31 mouse cellular contexts compared by ENCODE assay signal in genomic region chr5:53670321-53670938, GRCm38 (mm10). TPM values are rescaled to one million over a fixed set of nuclear protein-coding genes. Genes with fewer than 3 reads are reported as not detected.
DNase-seq lines count a peak whose midpoint lies in the region; ATAC-seq and TF ChIP-seq lines count a peak whose summit lies in the region.
"Had no signal": no experiment of that assay in that cellular context is flagged by ENCODE, and none has a peak within 500 bp of the region (broad histone marks: within the 10 kb centered on the region; RNA-seq: fewer than 3 reads in every experiment).

No protein-coding gene starts in this region.

- H3K9me3 ChIP-seq in heart, embryonic 12.5 days (replicated peaks), result no peaks in the 10 kb centered on the region
- H3K9me3 ChIP-seq in stomach, postnatal 0 days (ENCODE audit: control insufficient read depth, low read length), result no peaks in the 10 kb centered on the region
- H3K9me3 ChIP-seq: embryonic facial prominence, embryonic 10.5 days; embryonic facial prominence, embryonic 15.5 days; forebrain, embryonic 12.5 days; heart, embryonic 15.5 days; hindbrain, embryonic 12.5 days had no signal

- no peak for ATAC-seq in heart, embryonic 12.5 days (ENCODE audit: insufficient number of reproducible peaks, low FRiP score)
- ATAC-seq in stomach, postnatal 0 days (ENCODE audit: low FRiP score, low TSS enrichment), result peak; percentile 29; the same call in 1 of the 2 replicates
- ATAC-seq: forebrain, postnatal 0 days; hindbrain, postnatal 0 days; intestine, embryonic 16.5 days had no signal

- no peak overlapping the region for H3K4me2 ChIP-seq in heart, embryonic 12.5 days
- no peak overlapping the region for H3K4me2 ChIP-seq in stomach, postnatal 0 days (replicated peaks; ENCODE audit: low read depth)
- H3K4me2 ChIP-seq: embryonic facial prominence, embryonic 15.5 days; forebrain, embryonic 12.5 days; heart, embryonic 15.5 days; hindbrain, embryonic 12.5 days had no signal

- H3K4me3 ChIP-seq in heart, embryonic 12.5 days, result no peak overlapping the region
- H3K4me3 ChIP-seq in stomach, postnatal 0 days (ENCODE audit: low read depth, low read length), result no peak overlapping the region
- H3K4me3 ChIP-seq: embryonic facial prominence, embryonic 10.5 days; embryonic facial prominence, embryonic 15.5 days; forebrain, embryonic 12.5 days; heart, embryonic 15.5 days; hindbrain, embryonic 12.5 days had no signal

- no peaks in the 10 kb centered on the region; the same call in 1 of the 2 replicates for H3K27me3 ChIP-seq in heart, embryonic 12.5 days (replicated peaks)
- H3K27me3 ChIP-seq in stomach, postnatal 0 days (ENCODE audit: control insufficient read depth, insufficient read depth, low read length), result no peaks in the 10 kb centered on the region
- H3K27me3 ChIP-seq: embryonic facial prominence, embryonic 15.5 days; forebrain, embryonic 12.5 days; heart, embryonic 15.5 days; hindbrain, embryonic 12.5 days had no signal

- no peak overlapping the region for H3K9ac ChIP-seq in heart, embryonic 12.5 days
- H3K9ac ChIP-seq in stomach, postnatal 0 days (ENCODE audit: low read length), result no peak overlapping the region
- H3K9ac ChIP-seq: embryonic facial prominence, embryonic 15.5 days; forebrain, embryonic 12.5 days; forebrain, postnatal 0 days; heart, embryonic 15.5 days; hindbrain, embryonic 12.5 days; liver, embryonic 14.5 days had no signal

- TF ChIP-seq EP300 in stomach, postnatal 0 days (optimal IDR thresholded peaks at IDR 0.05), result no peak

- 79% methylated on average over 10 of the region's 10 CpGs for WGBS in heart, embryonic 12.5 days
- WGBS in stomach, postnatal 0 days, result 73% methylated on average over 10 of the region's 10 CpGs

- no peak overlapping the region for H3K27ac ChIP-seq in heart, embryonic 12.5 days (ENCODE audit: poor library complexity, severe bottlenecking)
- H3K27ac ChIP-seq in stomach, postnatal 0 days (replicated peaks), result no peak overlapping the region
- H3K27ac ChIP-seq: embryonic facial prominence, embryonic 10.5 days; embryonic facial prominence, embryonic 15.5 days; forebrain, embryonic 12.5 days; heart, embryonic 15.5 days; hindbrain, embryonic 12.5 days; hindbrain, postnatal 0 days; kidney, postnatal 0 days; liver, embryonic 14.5 days had no signal

- TF ChIP-seq CTCF in stomach, postnatal 0 days (IDR thresholded peaks at IDR 0.05; ENCODE audit: low read depth), result no peak

- no peaks in the 10 kb centered on the region for H3K36me3 ChIP-seq in heart, embryonic 12.5 days
- H3K36me3 ChIP-seq in stomach, postnatal 0 days (ENCODE audit: control insufficient read depth, insufficient read depth, low read length), result no peaks in the 10 kb centered on the region
- H3K36me3 ChIP-seq: embryonic facial prominence, embryonic 10.5 days; embryonic facial prominence, embryonic 15.5 days; forebrain, embryonic 12.5 days; heart, embryonic 15.5 days; hindbrain, embryonic 12.5 days had no signal

- intact Hi-C loops in heart, postnatal 25 days (cut with DNase I), result loop anchor here (2.0 to 5.0 kb wide), 2 partner anchors 73 to 344 kb away; no protein-coding TSS in a partner anchor

- H3K4me1 ChIP-seq in heart, embryonic 12.5 days (replicated peaks), result peaks cover 6% of the 10 kb centered on the region
- H3K4me1 ChIP-seq in stomach, postnatal 0 days (replicated peaks; ENCODE audit: control insufficient read depth, insufficient read depth), result no peaks in the 10 kb centered on the region
- H3K4me1 ChIP-seq: embryonic facial prominence, embryonic 10.5 days; embryonic facial prominence, embryonic 15.5 days; forebrain, embryonic 12.5 days; hindbrain, embryonic 12.5 days had no signal

- DNase-seq in heart, adult 11 months, result peak; percentile 84
- peak; percentile 78 for DNase-seq in R1 (ENCODE audit: low read depth, low spot score)
- DNase-seq in lung, postnatal 10 days, result peak; percentile 11
- DNase-seq in stomach, postnatal 0 days (ENCODE audit: low spot score), result no peak
- no peak for DNase-seq in heart, postnatal 25 days (ENCODE audit: low spot score)
- DNase-seq in frontal cortex, postnatal 14 days (ENCODE audit: low spot score in 2 of 2), result no peak
- no peak for DNase-seq in cerebellum, postnatal 25 days
- DNase-seq: adrenal gland, postnatal 25 days; cerebellum, adult 11-12 months; cerebellum, postnatal 10 days; forebrain, postnatal 0 days; gastrocnemius, postnatal 10 days; heart, postnatal 36 days; kidney, adult 8-10 months; kidney, postnatal 4 days; layer of hippocampus, adult 9-11 months; liver; midbrain, embryonic 14.5 days; thymus, postnatal 25 days had no signal

RNA-seq across cellular contexts. Expression of gene Cckar, which starts 37.1 kb away (rescaled TPM):
- 0.89 and 1.6 TPM in 2 replicates for polyA plus RNA-seq in heart, embryonic 12.5 days (2016; fragmentation: Nextera tagmentation; extraction: Ambion mirVana)
- polyA plus RNA-seq in stomach, postnatal 0 days (2015; fragmentation: Nextera tagmentation; extraction: Ambion mirVana), result 19.9 and 21.7 TPM in 2 replicates
- not detected for total RNA-seq in heart, postnatal 25 days (2021)
- total RNA-seq: gastrocnemius, postnatal 10 days; heart, postnatal 36 days; monocyte, adult 5-6 weeks had no signal
- polyA plus RNA-seq: gonadal fat pad, adult 2 months had no signal

Comparison
In these comparisons a context has a peak if more than half of its experiments do, and no peak if none do; other contexts are left out.
1. DNase-seq: peak in heart, adult 11 months (single experiment), R1 (single experiment) and lung, postnatal 10 days (single experiment); none in stomach, postnatal 0 days (single experiment), heart, postnatal 25 days (single experiment), frontal cortex, postnatal 14 days (0 of 2) and cerebellum, postnatal 25 days (0 of 2).